Mouse (Mus musculus) liver, adult (tissue): Measurements from ENCODE around the gene Tango6.

Experiments
- GATA4 ChIP-seq: IDR thresholded peaks from 2 replicates; pipeline ENCODE4 v1.6.1; 2014; ENCODE audit warnings: mild to moderate bottlenecking, low read length; ENCODE audit not compliant: insufficient replicate concordance

Gene Tango6

DNA sequence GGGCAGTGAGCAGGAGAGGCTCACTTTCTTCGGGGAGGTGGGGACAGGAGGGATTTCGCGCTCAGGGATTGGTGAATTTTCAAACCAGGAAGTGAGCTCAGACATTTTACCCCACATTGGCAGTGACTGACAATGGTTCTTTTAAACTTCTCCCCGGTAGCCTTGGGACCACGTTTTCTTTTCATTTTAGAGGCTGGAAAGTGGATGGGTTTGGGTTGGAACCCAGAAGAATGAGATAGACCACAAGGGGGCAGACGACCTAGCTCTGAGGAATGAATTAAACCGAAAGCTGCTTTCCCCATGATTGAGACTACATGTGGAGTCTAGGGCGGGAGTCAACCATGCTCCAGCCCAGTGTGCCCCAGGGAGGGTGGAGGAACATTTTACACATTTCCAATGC is 8.0 kb upstream of the Tango6 start:
- TF ChIP-seq GATA4: no peak

- no peak for TF ChIP-seq GATA4
These were observed 1.5 kb downstream of the Tango6 start for GRCm38 (mm10) chr8:106684387-106684786.

GRCm38 (mm10) chr8:106687479-106687878 is 4.6 kb downstream of the Tango6 start:
- no peak for TF ChIP-seq GATA4

- no peak for TF ChIP-seq GATA4
These were observed 14.9 kb downstream of the Tango6 start for GRCm38 (mm10) chr8:106697748-106698248.

- TF ChIP-seq GATA4: no peak
These were observed 16.7 kb downstream of the Tango6 start for GRCm38 (mm10) chr8:106699588-106699987.

DNA sequence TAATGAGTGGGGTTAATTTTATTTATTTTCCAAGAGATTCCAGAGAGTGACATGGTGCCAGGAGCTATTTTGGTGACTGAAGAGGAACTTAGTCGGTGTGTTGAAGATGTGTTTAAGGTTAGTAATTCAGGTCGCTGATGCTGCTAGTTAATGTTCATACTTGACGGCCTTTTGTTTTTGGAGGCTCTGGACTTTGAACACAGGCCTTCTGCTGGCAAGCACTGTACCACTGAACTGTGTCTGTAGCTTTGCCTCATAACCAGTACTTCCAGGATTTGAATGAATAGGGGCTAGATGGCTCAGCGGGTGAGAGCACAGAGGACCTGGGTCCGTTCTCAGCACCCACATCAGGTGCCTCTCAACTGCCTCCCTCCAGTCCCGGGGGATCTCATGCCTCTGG is 17.3 kb downstream of the Tango6 start:
- TF ChIP-seq GATA4: no peak

GRCm38 (mm10) chr8:106701360-106701759 is 18.5 kb downstream of the Tango6 start:
- TF ChIP-seq GATA4: no peak

DNA sequence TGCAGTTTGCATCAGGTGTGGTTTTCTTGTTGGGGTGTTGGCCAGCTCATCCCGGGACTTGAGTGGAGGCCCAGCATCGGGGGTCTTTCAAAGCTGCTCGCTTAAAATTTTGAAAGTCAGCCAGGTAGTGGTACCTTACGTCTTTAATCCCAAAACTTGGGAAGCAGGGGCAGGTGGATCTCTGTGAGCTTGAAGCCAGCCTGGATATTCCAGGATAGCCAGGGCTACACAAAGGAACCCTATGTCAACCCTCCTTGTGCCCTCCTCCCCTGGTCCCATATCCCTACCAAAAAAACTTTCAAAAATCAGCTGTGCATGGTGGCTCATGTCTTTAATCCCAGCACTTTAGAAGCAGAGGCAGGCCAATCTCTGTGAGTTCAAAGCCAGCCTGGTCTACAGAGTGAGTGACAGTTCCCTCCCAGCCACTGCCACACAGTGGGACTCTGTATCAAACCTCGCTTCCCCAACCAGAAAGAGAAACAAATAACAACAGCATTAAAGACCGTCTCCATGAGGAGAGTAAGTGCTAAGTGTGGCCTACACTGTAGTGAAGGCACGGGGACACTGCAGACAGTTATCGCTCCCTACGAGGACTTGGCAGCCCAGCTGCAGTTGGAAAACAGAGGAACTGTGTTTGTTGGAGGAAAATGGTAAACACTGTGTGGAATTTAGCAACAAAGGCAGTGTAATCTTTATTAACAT is 21.5 kb downstream of the Tango6 start:
- TF ChIP-seq GATA4: no peak

GRCm38 (mm10) chr8:106704901-106705321 is 22.0 kb downstream of the Tango6 start:
- TF ChIP-seq GATA4: peak; percentile 79; the same call in 1 of the 2 replicates

DNA sequence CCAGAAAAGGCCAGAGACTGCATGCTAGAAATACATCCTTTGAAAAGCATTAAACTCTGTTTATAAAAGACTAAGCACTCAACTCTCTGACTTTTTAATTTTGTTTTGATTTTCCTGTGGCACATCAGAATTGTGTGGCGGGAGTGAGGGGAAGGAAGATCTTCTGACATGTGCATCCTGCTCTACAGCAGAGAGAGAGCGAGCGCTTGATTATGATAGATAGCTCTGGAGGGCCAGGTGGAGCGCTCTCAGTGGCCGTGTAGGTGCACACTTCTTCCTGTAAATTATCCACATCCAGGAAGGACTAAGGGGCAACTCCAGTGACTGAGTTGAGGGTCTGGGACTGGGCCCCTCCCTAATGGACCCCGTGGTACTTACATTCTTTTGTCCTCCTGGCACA is 23.3 kb downstream of the Tango6 start:
- no peak for TF ChIP-seq GATA4

DNA sequence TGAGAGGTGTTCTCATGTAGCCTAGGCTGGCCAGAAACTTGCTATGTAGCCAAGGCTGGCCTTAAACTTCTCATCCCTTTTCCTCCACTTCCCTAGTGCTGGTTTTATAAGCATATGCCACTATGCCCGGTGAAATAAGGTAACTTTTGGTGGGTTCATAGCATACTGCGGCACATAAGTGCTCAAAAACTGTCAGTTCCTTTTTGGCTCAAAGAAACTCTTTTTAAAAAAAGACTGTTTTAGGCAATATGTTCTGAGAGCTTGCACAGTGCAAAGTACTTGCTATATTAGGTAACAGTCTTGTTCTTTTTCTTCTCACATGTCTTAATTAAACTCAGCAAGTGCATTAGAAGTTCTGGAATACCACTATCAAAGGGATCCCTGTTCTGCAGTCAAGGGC is 27.1 kb downstream of the Tango6 start:
- no peak for TF ChIP-seq GATA4

- no peak for TF ChIP-seq GATA4
These were observed 29.6 kb downstream of the Tango6 start for GRCm38 (mm10) chr8:106712487-106712886.

- no peak for TF ChIP-seq GATA4
These were observed 31.4 kb downstream of the Tango6 start for GRCm38 (mm10) chr8:106714297-106714696.

DNA sequence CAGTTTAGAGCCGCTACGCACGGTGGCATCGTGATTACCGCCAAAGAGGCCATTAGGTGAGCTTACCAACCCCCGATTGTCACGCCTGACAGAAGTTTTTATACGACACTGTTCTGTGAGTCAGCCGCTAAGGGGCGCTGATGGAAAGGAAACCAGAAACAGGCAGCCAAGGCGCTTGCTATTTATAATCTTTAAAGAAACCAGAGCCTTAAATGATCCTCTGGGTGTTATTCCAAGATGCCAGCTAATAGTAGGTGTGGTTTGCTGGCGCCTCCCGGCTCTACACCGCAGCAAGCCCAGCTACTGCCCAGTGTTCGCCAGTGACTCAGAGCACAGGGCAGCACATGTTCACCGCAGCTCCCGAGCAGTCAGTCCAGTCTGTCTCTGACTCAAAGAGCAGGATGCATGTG is 35.2 kb downstream of the Tango6 start:
- TF ChIP-seq GATA4: no peak

GRCm38 (mm10) chr8:106720921-106721320 is 38.1 kb downstream of the Tango6 start:
- TF ChIP-seq GATA4: no peak

DNA sequence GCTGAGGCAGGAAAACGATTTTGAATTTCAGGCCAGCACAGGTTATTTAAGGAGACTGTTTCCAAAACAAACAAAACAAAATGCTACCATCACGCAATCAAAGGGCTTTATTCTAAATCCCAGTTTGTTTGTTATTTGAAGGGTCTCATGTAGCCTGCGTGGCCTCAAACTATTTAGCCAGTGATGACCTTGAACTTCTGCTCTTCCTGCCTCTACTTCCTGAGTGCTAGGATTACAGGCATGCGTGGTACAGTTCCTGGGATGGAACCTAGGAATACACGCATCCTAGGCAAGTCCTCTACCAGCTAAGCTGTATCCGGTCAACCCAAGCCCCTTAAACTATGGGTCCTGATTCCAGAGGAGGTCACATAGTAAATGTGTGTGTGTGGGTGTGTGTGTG is 39.6 kb downstream of the Tango6 start:
- no peak for TF ChIP-seq GATA4

DNA sequence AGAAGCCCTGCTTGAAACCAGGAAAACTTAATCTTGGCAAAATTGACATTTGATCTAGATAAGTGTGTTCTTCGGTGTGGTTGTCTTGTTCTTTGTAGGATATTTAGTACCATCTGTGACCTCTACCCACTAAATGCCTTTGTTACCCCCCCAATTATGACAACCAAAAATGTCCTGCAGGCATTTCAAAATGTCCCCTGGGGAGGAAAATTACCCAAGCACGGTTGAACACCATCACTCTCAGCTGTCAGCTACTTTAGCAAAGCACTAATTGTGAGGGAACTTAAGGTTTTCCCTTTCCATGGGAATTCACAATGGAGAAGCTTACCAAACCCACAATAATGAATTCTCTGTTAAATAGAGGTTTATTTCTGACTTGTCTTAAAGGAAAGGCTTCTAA is 41.1 kb downstream of the Tango6 start:
- TF ChIP-seq GATA4: no peak
